Comparison of ENCODE assay signal across 21 mouse cellular contexts in the genomic region with DNA sequence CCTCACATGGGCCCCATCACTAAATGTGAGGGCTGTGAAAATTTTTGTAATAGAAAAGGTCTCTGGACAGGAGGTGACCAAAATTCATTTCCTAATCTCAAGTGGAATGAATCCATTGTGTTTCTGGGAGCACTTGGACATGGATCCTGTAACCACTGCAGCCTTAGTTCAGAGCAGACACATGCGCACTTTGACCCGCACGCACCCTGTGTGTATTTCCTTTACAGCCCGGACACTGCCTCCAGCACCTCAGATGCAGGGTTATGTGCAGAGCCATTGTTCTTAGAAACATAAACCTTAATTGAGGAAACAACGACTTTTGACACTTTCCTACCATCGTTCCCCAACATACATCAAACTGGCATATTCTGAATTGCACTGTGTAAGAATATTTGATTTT. TPM values are rescaled to one million over a fixed set of nuclear protein-coding genes. Genes with fewer than 3 reads are reported as not detected.
A peak's percentile ranks its signal among the peaks of the same experiment; 100 is the strongest.
DNase-seq lines count a peak whose midpoint lies in the region; ATAC-seq lines count a peak whose summit lies in the region.
"Had no signal": no experiment of that assay in that cellular context is flagged by ENCODE, and none has a peak within 500 bp of the region (broad histone marks: within the 10 kb centered on the region; RNA-seq: fewer than 3 reads in every experiment).

No protein-coding gene starts in this region.

- H3K4me3 ChIP-seq in intestine, embryonic 15.5 days (replicated peaks), result no peak overlapping the region
- H3K4me3 ChIP-seq in intestine, embryonic 16.5 days (ENCODE audit: low read length), result no peak overlapping the region
- H3K4me3 ChIP-seq in limb, embryonic 10.5 days, result no peak overlapping the region
- H3K4me3 ChIP-seq in midbrain, embryonic 11.5 days (ENCODE audit: low read depth, low read length), result no peak overlapping the region
- H3K4me3 ChIP-seq in forebrain, embryonic 10.5 days, result no peak overlapping the region
- H3K4me3 ChIP-seq: embryonic facial prominence, embryonic 13.5 days; embryonic facial prominence, embryonic 15.5 days; erythroblast, embryonic 14.5 days; forebrain, embryonic 13.5 days; forebrain, embryonic 15.5 days had no signal

- ATAC-seq in intestine, embryonic 15.5 days, result peak; percentile 91
- peak; percentile 90 for ATAC-seq in intestine, embryonic 16.5 days
- no peak for ATAC-seq in midbrain, embryonic 11.5 days (ENCODE audit: low FRiP score)
- ATAC-seq: forebrain, embryonic 13.5 days; forebrain, embryonic 15.5 days had no signal

- peak overlapping the region; percentile 39; the same call in 1 of the 2 replicates for H3K27ac ChIP-seq in intestine, embryonic 15.5 days
- peak overlapping the region; percentile 76 for H3K27ac ChIP-seq in intestine, embryonic 16.5 days (ENCODE audit: low read length)
- 0 out of 2 replicates have a peak overlapping the region, but pooled peaks have one; percentile 19 for H3K27ac ChIP-seq in limb, embryonic 10.5 days
- H3K27ac ChIP-seq in midbrain, embryonic 11.5 days (ENCODE audit: low read depth, low read length), result no peak overlapping the region
- no peak overlapping the region for H3K27ac ChIP-seq in forebrain, embryonic 10.5 days
- H3K27ac ChIP-seq: embryonic facial prominence, embryonic 13.5 days; embryonic facial prominence, embryonic 15.5 days; forebrain, embryonic 13.5 days; forebrain, embryonic 15.5 days had no signal

- no peak for DNase-seq in limb, embryonic 10.5 days (ENCODE audit: low spot score)
- DNase-seq in right cerebral cortex, postnatal 36 days (ENCODE audit: low spot score in 2 of 2), result no peak
- DNase-seq in midbrain, embryonic 11.5 days (ENCODE audit: low spot score, missing footprints), result no peak
- no peak for DNase-seq in forebrain, embryonic 10.5 days (ENCODE audit: extremely low spot score, low spot score)
- DNase-seq: adrenal gland, adult 2 months; adrenal gland, postnatal 10 days; adrenal gland, postnatal 25 days; cerebellum, adult 11 months; cerebellum, adult 18-20 months; cerebellum, adult 8-10 months; cerebellum, adult 9-11 months; cerebellum, postnatal 14 days; cerebellum, postnatal 36 days; embryo, embryonic 11 days had no signal

- H3K36me3 ChIP-seq in intestine, embryonic 15.5 days, result no peaks in the 10 kb centered on the region
- 0 out of 2 replicates have a peak, but pooled peaks cover 9% of the 10 kb centered on the region for H3K36me3 ChIP-seq in intestine, embryonic 16.5 days (ENCODE audit: control insufficient read depth, insufficient read depth, low read length)
- H3K36me3 ChIP-seq in limb, embryonic 10.5 days, result peaks cover 82% of the 10 kb centered on the region
- H3K36me3 ChIP-seq in midbrain, embryonic 11.5 days (ENCODE audit: control insufficient read depth, insufficient read depth, low read length), result peaks cover 4% of the 10 kb centered on the region; the same call in 1 of the 2 replicates
- peaks cover 89% of the 10 kb centered on the region for H3K36me3 ChIP-seq in forebrain, embryonic 10.5 days (replicated peaks)

- H3K9ac ChIP-seq in intestine, embryonic 15.5 days, result no peak overlapping the region
- H3K9ac ChIP-seq in intestine, embryonic 16.5 days (ENCODE audit: low read depth, low read length), result no peak overlapping the region
- H3K9ac ChIP-seq in midbrain, embryonic 11.5 days (ENCODE audit: low read length), result no peak overlapping the region
- H3K9ac ChIP-seq: embryonic facial prominence, embryonic 13.5 days; embryonic facial prominence, embryonic 15.5 days; forebrain, embryonic 13.5 days; forebrain, embryonic 15.5 days had no signal

- H3K27me3 ChIP-seq in intestine, embryonic 15.5 days (replicated peaks), result no peaks in the 10 kb centered on the region
- no peaks in the 10 kb centered on the region for H3K27me3 ChIP-seq in intestine, embryonic 16.5 days (replicated peaks; ENCODE audit: control insufficient read depth, insufficient read depth, low read length)
- H3K27me3 ChIP-seq in limb, embryonic 10.5 days (ENCODE audit: low read depth, poor library complexity, severe bottlenecking), result no peaks in the 10 kb centered on the region
- no peaks in the 10 kb centered on the region for H3K27me3 ChIP-seq in midbrain, embryonic 11.5 days (ENCODE audit: control insufficient read depth, insufficient read depth, low read length)
- no peaks in the 10 kb centered on the region for H3K27me3 ChIP-seq in forebrain, embryonic 10.5 days (ENCODE audit: poor library complexity, severe bottlenecking)
- H3K27me3 ChIP-seq: embryonic facial prominence, embryonic 13.5 days; embryonic facial prominence, embryonic 15.5 days; forebrain, embryonic 13.5 days; forebrain, embryonic 15.5 days had no signal

- WGBS in intestine, embryonic 15.5 days, result 67% methylated on average over 6 of the region's 6 CpGs
- 70% methylated on average over 6 of the region's 6 CpGs for WGBS in intestine, embryonic 16.5 days
- 89% methylated on average over 6 of the region's 6 CpGs for WGBS in limb, embryonic 10.5 days
- WGBS in midbrain, embryonic 11.5 days, result 96% methylated on average over 6 of the region's 6 CpGs
- 93% methylated on average over 6 of the region's 6 CpGs for WGBS in forebrain, embryonic 10.5 days

- H3K9me3 ChIP-seq in intestine, embryonic 15.5 days, result no peaks in the 10 kb centered on the region
- H3K9me3 ChIP-seq in intestine, embryonic 16.5 days (ENCODE audit: control insufficient read depth, low read length), result no peaks in the 10 kb centered on the region
- no peaks in the 10 kb centered on the region for H3K9me3 ChIP-seq in limb, embryonic 10.5 days (replicated peaks)
- H3K9me3 ChIP-seq in midbrain, embryonic 11.5 days (ENCODE audit: control insufficient read depth, low read length), result no peaks in the 10 kb centered on the region
- no peaks in the 10 kb centered on the region for H3K9me3 ChIP-seq in forebrain, embryonic 10.5 days
- H3K9me3 ChIP-seq: embryonic facial prominence, embryonic 13.5 days; embryonic facial prominence, embryonic 15.5 days; forebrain, embryonic 13.5 days; forebrain, embryonic 15.5 days had no signal

- no peaks in the 10 kb centered on the region for H3K4me1 ChIP-seq in intestine, embryonic 15.5 days (replicated peaks)
- peaks cover 8% of the 10 kb centered on the region for H3K4me1 ChIP-seq in intestine, embryonic 16.5 days (ENCODE audit: control insufficient read depth, insufficient read depth, low read length)
- H3K4me1 ChIP-seq in limb, embryonic 10.5 days, result peaks cover 10% of the 10 kb centered on the region; the same call in 1 of the 2 replicates
- H3K4me1 ChIP-seq in midbrain, embryonic 11.5 days (ENCODE audit: control insufficient read depth, insufficient read depth, low read length), result no peaks in the 10 kb centered on the region
- no peaks in the 10 kb centered on the region for H3K4me1 ChIP-seq in forebrain, embryonic 10.5 days

- H3K4me2 ChIP-seq in intestine, embryonic 15.5 days (replicated peaks), result no peak overlapping the region
- no peak overlapping the region for H3K4me2 ChIP-seq in intestine, embryonic 16.5 days (ENCODE audit: low read depth, low read length)
- no peak overlapping the region for H3K4me2 ChIP-seq in midbrain, embryonic 11.5 days
- H3K4me2 ChIP-seq: embryonic facial prominence, embryonic 13.5 days; embryonic facial prominence, embryonic 15.5 days; forebrain, embryonic 13.5 days; forebrain, embryonic 15.5 days had no signal

RNA-seq across cellular contexts. Expression of a gene that starts 40.9 kb away (rescaled TPM):
- 66.9 and 78.7 TPM in 2 replicates for polyA plus RNA-seq in intestine, embryonic 15.5 days (2015; fragmentation: Nextera tagmentation; extraction: Ambion mirVana)
- polyA plus RNA-seq in intestine, embryonic 16.5 days (2015; fragmentation: Nextera tagmentation; extraction: Ambion mirVana), result 69.1 and 74.4 TPM in 2 replicates
- 69.1 and 69.8 TPM in 2 replicates for polyA plus RNA-seq in limb, embryonic 10.5 days (2016; fragmentation: Nextera tagmentation; extraction: Ambion mirVana)
- polyA plus RNA-seq in midbrain, embryonic 11.5 days (2014; fragmentation: Nextera tagmentation; extraction: Ambion mirVana), result 59.3 and 63.0 TPM in 2 replicates
- polyA plus RNA-seq in forebrain, embryonic 10.5 days (2016; fragmentation: Nextera tagmentation; extraction: Ambion mirVana), result 71.4 and 71.9 TPM in 2 replicates

Comparison
In these comparisons a context has a peak if more than half of its experiments do, and no peak if none do; other contexts are left out.
1. H3K27ac ChIP-seq: peak in intestine, embryonic 15.5 days (single experiment), intestine, embryonic 16.5 days (single experiment) and limb, embryonic 10.5 days (single experiment); none in midbrain, embryonic 11.5 days (single experiment) and forebrain, embryonic 10.5 days (single experiment).